Mouse (Mus musculus) heart, embryonic 14.5 days (tissue): Measurements from ENCODE around the gene Ttyh1. TPM values are rescaled to one million over a fixed set of nuclear protein-coding genes. Genes with fewer than 3 reads are reported as not detected.

Source experiments
- ATAC-seq: fragments of 200-750 bp; cut with Nextera tagmentation; 2 replicates; pipeline ENCODE4 v1.8.0; 2017; ENCODE audit warnings: low read depth, moderate TSS enrichment; ENCODE audit not compliant: insufficient number of reproducible peaks, insufficient read depth, low FRiP score
- H3K27ac ChIP-seq, 2 experiments: fragments of 200-500 bp in 1 of 2; fragments of 300-500 bp in 1 of 2; sonication (generic) in 1 of 2; replicated peaks in 1 of 2; 2 replicates each; pipeline ENCODE4 v1.5.1; 2012 to 2014; ENCODE audit warnings: low read depth in 2 of 2, low read length in 2 of 2, control low read depth in 1 of 2, mild to moderate bottlenecking in 1 of 2, mixed read lengths in 1 of 2; ENCODE audit not compliant: control insufficient read depth in 1 of 2, insufficient read depth in 1 of 2
- H3K27me3 ChIP-seq: fragments of 300-500 bp; sonication (generic); 2 replicates; pipeline ENCODE4 v1.6.1; 2014; ENCODE audit warnings: mild to moderate bottlenecking, low read length, control low read depth; ENCODE audit not compliant: control insufficient read depth, insufficient read depth
- H3K36me3 ChIP-seq: fragments of 300-500 bp; sonication (generic); 2 replicates; pipeline ENCODE4 v1.6.1; 2014; ENCODE audit warnings: mild to moderate bottlenecking, control low read depth, low read length, mixed read lengths; ENCODE audit not compliant: control insufficient read depth, insufficient read depth
- H3K4me1 ChIP-seq, 2 experiments: fragments of 200-500 bp in 1 of 2; fragments of 300-500 bp in 1 of 2; sonication (generic) in 1 of 2; 2 replicates each; pipeline ENCODE4 v1.6.1; 2012 to 2014; ENCODE audit warnings: low read length in 2 of 2, control low read depth in 1 of 2, mixed read lengths in 1 of 2; ENCODE audit not compliant: control insufficient read depth in 2 of 2, insufficient read depth in 2 of 2
- H3K4me2 ChIP-seq: fragments of 300-500 bp; sonication (generic); 2 replicates; pipeline ENCODE4 v1.6.1; 2014; ENCODE audit warnings: mild to moderate bottlenecking, low read length
- H3K4me3 ChIP-seq, 2 experiments: fragments of 200-500 bp in 1 of 2; fragments of 300-500 bp in 1 of 2; sonication (generic) in 1 of 2; 2 replicates each; pipeline ENCODE4 v1.5.1; 2012 to 2014; ENCODE audit warnings: low read length in 2 of 2, mild to moderate bottlenecking in 2 of 2, control low read depth in 1 of 2, low read depth in 1 of 2, moderate library complexity in 1 of 2; ENCODE audit not compliant: control insufficient read depth in 1 of 2, insufficient read depth in 1 of 2
- H3K9ac ChIP-seq: fragments of 300-500 bp; sonication (generic); 2 replicates; pipeline ENCODE4 v1.6.1; 2014; ENCODE audit warnings: mild to moderate bottlenecking, low read length
- H3K9me3 ChIP-seq: fragments of 300-500 bp; sonication (generic); 2 replicates; pipeline ENCODE4 v1.6.1; 2016; ENCODE audit warnings: low read length, control low read depth; ENCODE audit not compliant: control insufficient read depth
- WGBS: fragments of 180-500 bp; shearing (Covaris S2); extraction: QIAGEN DNeasy Blood & Tissue Kit; methylation state at CpG from one replicate; pipeline ENCODE4 v1.1.7; 2014; 5-methylcytosine and 5-hydroxymethylcytosine counted together
- polyA plus RNA-seq: library from polyadenylated mRNA; unstranded; fragments of >200 nt; fragmentation: Nextera tagmentation; extraction: Ambion mirVana; gene quantifications from 2 replicates; pipeline ENCODE4 v1.2.1, GENCODE M21; 2014

Ttyh1 gene
- polyA plus RNA-seq, 1 experiment from 2014 or later = 0.72 TPM

DNA sequence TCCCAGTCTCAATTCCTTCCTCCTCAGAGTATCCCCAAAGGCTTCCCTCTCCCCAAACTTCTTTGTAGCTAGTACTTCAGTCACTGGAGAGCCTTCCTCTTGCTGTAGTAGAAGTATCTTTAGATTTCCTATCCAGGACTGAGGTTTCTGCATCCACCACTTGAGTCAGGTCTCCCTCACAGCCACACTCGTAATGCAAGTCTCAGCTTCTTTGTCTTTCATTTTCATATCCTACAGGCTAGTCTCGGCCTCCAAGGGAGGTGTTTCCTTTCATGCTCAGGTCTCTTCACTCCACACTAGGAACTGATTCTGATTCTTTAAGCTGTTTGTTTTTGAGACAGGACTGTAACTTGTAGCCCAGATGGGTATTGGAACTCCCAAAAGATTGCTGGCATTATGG lies 19.0 kb downstream of the Ttyh1 start:
- Histone ChIP-seq H3K9me3 (no peaks in the 10 kb centered on the region), H3K4me2 (peak overlapping the region; percentile 95), H3K36me3 (peaks cover 54% of the 10 kb centered on the region), H3K9ac (peak overlapping the region; percentile 91), H3K4me3 (peak overlapping the region in 1 of 2 experiments; percentile 93; a peak in 2 of 4 replicates), H3K27me3 (no peaks in the 10 kb centered on the region), H3K27ac (no peak overlapping the region), H3K4me1 (peaks cover 0 to 14% of the 10 kb centered on the region in 2 experiments; a peak in 3 of 4 replicates)
- WGBS = 86% methylated on average over 2 of the region's 2 CpGs
- ATAC-seq = no peak

- Histone ChIP-seq H3K4me1 (peaks cover 0 to 14% of the 10 kb centered on the region in 2 experiments; a peak in 3 of 4 replicates), H3K9ac (peak overlapping the region; percentile 91; the same call in 1 of the 2 replicates), H3K9me3 (no peaks in the 10 kb centered on the region), H3K27ac (no peak overlapping the region), H3K4me3 (no peak overlapping the region), H3K36me3 (peaks cover 59% of the 10 kb centered on the region), H3K4me2 (no peak overlapping the region), H3K27me3 (no peaks in the 10 kb centered on the region)
- WGBS = 89% methylated on average over 7 of the region's 7 CpGs
- ATAC-seq = no peak
Observed at GRCm38 (mm10) chr7:4138671-4139070, 19.5 kb downstream of the Ttyh1 start.

GRCm38 (mm10) chr7:4139391-4139790 lies 20.2 kb downstream of the Ttyh1 start:
- Histone ChIP-seq H3K4me1 (peaks cover 0 to 14% of the 10 kb centered on the region in 2 experiments; a peak in 3 of 4 replicates), H3K9ac (no peak overlapping the region), H3K27me3 (no peaks in the 10 kb centered on the region), H3K27ac (no peak overlapping the region), H3K4me2 (no peak overlapping the region), H3K36me3 (peaks cover 66% of the 10 kb centered on the region), H3K9me3 (no peaks in the 10 kb centered on the region), H3K4me3 (no peak overlapping the region)
- 94% methylated on average over 5 of the region's 5 CpGs for WGBS
- no peak for ATAC-seq

DNA sequence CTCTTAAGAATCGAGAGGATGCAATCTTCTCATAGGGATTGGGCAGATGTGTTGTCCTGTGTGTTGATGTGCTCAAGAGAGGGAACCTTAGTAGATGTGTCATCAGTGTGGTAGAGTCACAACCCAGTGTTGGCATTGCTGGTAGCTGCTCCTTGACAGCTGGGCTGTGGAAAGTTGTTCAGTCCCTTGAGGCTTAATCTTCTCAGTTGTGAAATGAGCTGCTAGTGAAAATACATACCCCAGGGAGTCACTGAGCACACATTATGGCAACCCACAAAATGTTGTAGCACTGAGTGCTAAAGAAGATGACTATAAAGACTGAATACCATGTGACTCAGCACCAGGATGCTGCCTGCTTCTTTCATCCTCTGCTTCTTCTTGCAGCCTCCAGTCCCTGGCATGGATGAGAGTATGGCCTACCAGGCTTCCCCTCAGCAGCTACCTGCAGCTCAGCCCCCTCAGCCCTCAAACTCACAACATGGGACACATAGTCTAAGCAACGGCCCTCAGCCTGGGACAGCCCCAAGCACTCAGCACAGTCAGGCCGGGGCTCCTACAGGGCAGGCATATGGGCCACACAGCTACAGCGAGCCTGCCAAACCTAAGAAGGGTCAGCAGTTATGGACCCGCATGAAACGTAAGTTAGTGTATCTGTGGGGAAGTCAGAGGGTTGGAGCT lies 22.6 kb downstream of the Ttyh1 start:
- Histone ChIP-seq H3K9me3 (no peaks in the 10 kb centered on the region), H3K4me3 (no peak overlapping the region), H3K4me1 (peaks cover 0 to 12% of the 10 kb centered on the region in 2 experiments; a peak in 3 of 4 replicates), H3K27me3 (no peaks in the 10 kb centered on the region), H3K36me3 (peaks cover 90% of the 10 kb centered on the region), H3K4me2 (no peak overlapping the region), H3K27ac (no peak overlapping the region), H3K9ac (no peak overlapping the region)
- 88% methylated on average over 6 of the region's 6 CpGs for WGBS
- ATAC-seq = no peak

GRCm38 (mm10) chr7:4142796-4143445 lies 23.7 kb downstream of the Ttyh1 start:
- Histone ChIP-seq H3K4me1 (peaks cover 0 to 7% of the 10 kb centered on the region in 2 experiments; a peak in 3 of 4 replicates), H3K4me2 (no peak overlapping the region), H3K9ac (no peak overlapping the region), H3K4me3 (no peak overlapping the region), H3K9me3 (no peaks in the 10 kb centered on the region), H3K36me3 (peaks cover 100% of the 10 kb centered on the region), H3K27ac (no peak overlapping the region), H3K27me3 (no peaks in the 10 kb centered on the region)
- no peak for ATAC-seq
- 92% methylated on average over 10 of the region's 10 CpGs for WGBS

GRCm38 (mm10) chr7:4143506-4143905 lies 24.3 kb downstream of the Ttyh1 start:
- no peak for ATAC-seq
- no peak overlapping the region for H3K27ac ChIP-seq
- H3K4me3 ChIP-seq = no peak overlapping the region
- H3K9me3 ChIP-seq = no peaks in the 10 kb centered on the region
- peaks cover 98% of the 10 kb centered on the region for H3K36me3 ChIP-seq
- H3K9ac ChIP-seq = no peak overlapping the region
- no peak overlapping the region for H3K4me2 ChIP-seq
- no peaks in the 10 kb centered on the region for H3K27me3 ChIP-seq
- H3K4me1 ChIP-seq = peaks cover 0 to 6% of the 10 kb centered on the region in 2 experiments; a peak in 3 of 4 replicates
- WGBS = 97% methylated on average over 19 of the region's 19 CpGs

DNA sequence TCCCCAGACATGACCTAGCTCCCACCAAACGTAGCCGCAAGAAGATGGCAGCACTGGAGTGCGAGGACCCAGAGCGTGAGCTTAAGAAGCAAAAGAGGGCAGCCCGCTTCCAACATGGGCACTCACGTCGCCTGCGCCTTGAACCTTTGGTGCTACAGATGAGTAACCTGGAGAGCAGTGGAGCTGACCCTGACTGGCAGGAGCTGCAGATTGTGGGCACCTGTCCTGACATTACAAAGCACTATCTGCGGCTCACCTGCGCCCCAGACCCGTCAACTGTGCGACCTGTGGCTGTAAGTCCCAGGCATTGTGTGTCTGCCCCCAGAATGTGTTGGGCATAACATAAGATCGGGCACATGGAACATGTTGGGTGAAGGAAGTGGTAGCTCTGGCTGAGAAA lies 24.8 kb downstream of the Ttyh1 start:
- Histone ChIP-seq H3K36me3 (peaks cover 93% of the 10 kb centered on the region), H3K4me3 (no peak overlapping the region), H3K4me1 (peaks cover 2 to 7% of the 10 kb centered on the region in 2 experiments; a peak in 3 of 4 replicates), H3K9me3 (no peaks in the 10 kb centered on the region), H3K4me2 (no peak overlapping the region), H3K27me3 (no peaks in the 10 kb centered on the region), H3K27ac (no peak overlapping the region), H3K9ac (no peak overlapping the region)
- WGBS = 92% methylated on average over 13 of the region's 13 CpGs
- ATAC-seq = no peak
